Mouse (Mus musculus) hindbrain, embryonic 14.5 days (tissue): Measurements from ENCODE around the gene Usp17le. TPM values are rescaled to one million over a fixed set of nuclear protein-coding genes. Genes with fewer than 3 reads are reported as not detected.
"Not testable (repeated sequence)": the region's sequence is repeated elsewhere in the genome, so short reads cannot be mapped to it uniquely, and the experiment has no call there.

Source experiments
- ATAC-seq: fragments of 200-750 bp; cut with Nextera tagmentation; 2 replicates; pipeline ENCODE4 v1.8.0; 2017; ENCODE audit warnings: moderate number of reproducible peaks, mild to moderate bottlenecking, moderate TSS enrichment, moderate library complexity; ENCODE audit not compliant: low FRiP score
- DNase-seq: peaks from one replicate; pipeline ENCODE4 v3.0.0-alpha.2; 2015; ENCODE audit warnings: low spot score
- H3K27ac ChIP-seq: fragments of 300-500 bp; sonication (generic); 2 replicates; pipeline ENCODE4 v1.5.1; 2014; ENCODE audit warnings: mild to moderate bottlenecking, moderate library complexity
- H3K27me3 ChIP-seq: fragments of 300-500 bp; sonication (generic); 2 replicates; pipeline ENCODE4 v1.6.1; 2014; ENCODE audit warnings: mild to moderate bottlenecking, low read length, mixed read lengths; ENCODE audit not compliant: control insufficient read depth, insufficient read depth
- H3K36me3 ChIP-seq: fragments of 300-500 bp; sonication (generic); replicated peaks from 2 replicates; pipeline ENCODE4 v1.6.1; 2014; ENCODE audit not compliant: control insufficient read depth, insufficient read depth
- H3K4me1 ChIP-seq: fragments of 300-500 bp; sonication (generic); replicated peaks from 2 replicates; pipeline ENCODE4 v1.6.1; 2014; ENCODE audit warnings: antibody characterized with exemption, low read length, mixed read lengths; ENCODE audit not compliant: control insufficient read depth, insufficient read depth
- H3K4me2 ChIP-seq: fragments of 300-500 bp; sonication (generic); replicated peaks from 2 replicates; pipeline ENCODE4 v1.6.1; 2014; ENCODE audit warnings: mild to moderate bottlenecking, moderate library complexity
- H3K4me3 ChIP-seq: fragments of 300-500 bp; sonication (generic); replicated peaks from 2 replicates; pipeline ENCODE4 v1.5.1; 2014; ENCODE audit warnings: mild to moderate bottlenecking, low read length
- H3K9ac ChIP-seq: fragments of 300-500 bp; sonication (generic); 2 replicates; pipeline ENCODE4 v1.6.1; 2014
- H3K9me3 ChIP-seq: fragments of 300-500 bp; sonication (generic); 2 replicates; pipeline ENCODE4 v1.6.1; 2016; ENCODE audit warnings: low read length; ENCODE audit not compliant: control insufficient read depth
- WGBS: fragments of 180-500 bp; shearing (Covaris S2); extraction: QIAGEN DNeasy Blood & Tissue Kit; methylation state at CpG from one replicate; pipeline ENCODE4 v1.1.7; 2014; 5-methylcytosine and 5-hydroxymethylcytosine counted together
- polyA plus RNA-seq: library from polyadenylated mRNA; unstranded; fragments of >200 nt; fragmentation: Nextera tagmentation; extraction: Ambion mirVana; gene quantifications from 2 replicates; pipeline ENCODE4 v1.2.1, GENCODE M21; 2014

The Usp17le gene
- polyA plus RNA-seq = not detected in 2 replicates

DNA sequence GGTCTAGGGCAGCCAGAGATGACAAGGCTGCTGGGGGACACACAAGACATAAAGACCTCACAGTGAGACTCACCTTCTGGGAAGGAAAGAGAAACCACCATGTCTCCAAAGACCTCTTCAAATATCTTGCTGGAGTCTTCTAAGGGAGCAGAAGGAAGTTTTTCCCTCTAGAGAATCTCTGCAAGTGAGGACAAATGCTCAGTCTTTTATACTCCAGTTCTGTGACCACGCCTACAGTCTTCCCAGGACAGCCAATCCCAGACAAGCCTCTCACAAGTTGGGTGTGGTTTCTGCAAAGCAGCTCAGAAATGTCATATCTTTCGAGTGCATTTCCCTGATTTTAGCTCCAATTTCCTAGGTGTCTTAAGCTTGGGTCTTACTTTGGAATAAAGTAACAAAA lies at the start of gene Usp17le:
Gene Usp17le (minus strand): TSS at position 101 of the 400 bp plus-strand sequence.
- H3K4me2 ChIP-seq, H3K4me3 ChIP-seq, H3K27ac ChIP-seq, H3K27me3 ChIP-seq, H3K4me1 ChIP-seq, ATAC-seq, H3K9ac ChIP-seq, DNase-seq, H3K9me3 ChIP-seq, H3K36me3 ChIP-seq: not testable (repeated sequence)
- 69% methylated on average over 2 of the region's 2 CpGs for WGBS

DNA sequence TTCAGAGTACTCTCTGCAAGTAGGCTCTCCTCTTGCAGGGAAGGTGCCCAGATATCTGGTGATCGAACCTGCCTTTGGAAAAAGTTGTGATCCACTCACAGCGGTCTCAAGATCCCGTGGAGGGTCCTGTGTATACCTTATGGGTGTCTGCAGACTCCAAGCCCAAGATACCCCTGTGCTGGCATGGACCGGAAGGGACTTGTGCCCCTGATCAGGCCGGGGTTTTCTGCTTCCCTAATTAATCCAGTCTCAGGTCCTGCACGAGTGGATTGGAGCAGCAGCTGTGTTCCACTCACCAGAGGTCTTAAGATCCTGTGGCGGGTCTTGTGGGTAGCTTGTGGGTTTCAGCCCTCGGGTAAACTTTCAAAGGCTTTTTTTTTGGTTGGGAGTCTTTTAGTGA lies 33.1 kb upstream of the Usp17le start:
- not testable (repeated sequence) for H3K9ac ChIP-seq, H3K4me2 ChIP-seq, H3K4me1 ChIP-seq, DNase-seq, H3K36me3 ChIP-seq, H3K27me3 ChIP-seq, H3K4me3 ChIP-seq, H3K9me3 ChIP-seq, ATAC-seq, H3K27ac ChIP-seq
- 85% methylated on average over 8 of the region's 8 CpGs for WGBS

DNA sequence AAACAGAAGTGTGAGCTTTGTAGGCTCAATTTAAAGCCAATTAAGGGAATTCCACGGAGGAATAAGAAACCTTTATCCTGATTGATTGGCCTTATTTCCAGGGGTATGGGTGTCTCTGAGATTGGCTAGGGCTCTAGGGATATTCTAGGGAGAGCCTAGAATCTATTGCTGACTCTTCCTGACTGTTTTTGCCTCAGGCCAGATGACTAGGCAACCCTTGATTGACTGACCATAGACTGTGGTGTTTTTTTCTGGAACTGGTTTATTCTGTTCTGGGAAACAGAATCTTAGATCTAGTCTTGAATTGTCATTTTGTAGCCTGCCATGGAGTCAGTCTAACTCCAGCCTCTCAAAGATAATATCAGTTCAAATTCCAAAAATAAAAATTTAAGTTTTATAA lies 13.5 kb upstream of the Usp17le start:
- no peaks in the 10 kb centered on the region for H3K36me3 ChIP-seq
- ATAC-seq (no peak), DNase-seq (no peak)
- no peak overlapping the region for H3K4me2 ChIP-seq
- no peak overlapping the region for H3K27ac ChIP-seq
- no peak overlapping the region for H3K9ac ChIP-seq
- WGBS = 72% methylated on average over 1 of the region's 1 CpGs
- H3K9me3 ChIP-seq = no peaks in the 10 kb centered on the region
- H3K4me3 ChIP-seq = no peak overlapping the region
- H3K4me1 ChIP-seq = no peaks in the 10 kb centered on the region
- H3K27me3 ChIP-seq = no peaks in the 10 kb centered on the region

Other genes with a start within 250 kb of the Usp17le start
- gene Olfr651, start 227.3 kb downstream of the Usp17le start, polyA plus RNA-seq = not detected in 2 replicates
- 0.04 and 0.07 TPM in 2 replicates for gene Olfr652, start 216.6 kb downstream of the Usp17le start, polyA plus RNA-seq
- gene Olfr653, start 200.2 kb downstream of the Usp17le start, polyA plus RNA-seq = 0.05 TPM in 1 of 2 replicates, not detected in the other
- not detected in 2 replicates for gene Olfr654, start 190.4 kb downstream of the Usp17le start, polyA plus RNA-seq
- 0.09 TPM in 1 of 2 replicates, not detected in the other for gene Olfr655, start 175.7 kb downstream of the Usp17le start, polyA plus RNA-seq
- gene Olfr656, start 163.5 kb downstream of the Usp17le start, polyA plus RNA-seq = 0.04 TPM in 1 of 2 replicates, not detected in the other
- not detected in 2 replicates for gene Olfr657, start 152.7 kb downstream of the Usp17le start, polyA plus RNA-seq
- gene Olfr658, start 130.2 kb downstream of the Usp17le start, polyA plus RNA-seq = 0.12 and 0.27 TPM in 2 replicates
- not detected in 2 replicates for gene Olfr659, start 110.7 kb downstream of the Usp17le start, polyA plus RNA-seq
- gene Olfr661, start 91.0 kb downstream of the Usp17le start, polyA plus RNA-seq = not detected in 2 replicates
- gene Usp17lb, start 65.1 kb upstream of the Usp17le start, polyA plus RNA-seq = not detected in 2 replicates
- not detected in 2 replicates for gene Usp17la, start 79.5 kb upstream of the Usp17le start, polyA plus RNA-seq
- not detected in 2 replicates for gene Olfr665, start 100.6 kb upstream of the Usp17le start, polyA plus RNA-seq
- not detected in 2 replicates for gene Olfr666, start 118.5 kb upstream of the Usp17le start, polyA plus RNA-seq
- gene Olfr667, start 144.0 kb upstream of the Usp17le start, polyA plus RNA-seq = not detected in 2 replicates
- gene Olfr668, start 150.6 kb upstream of the Usp17le start, polyA plus RNA-seq = not detected in 2 replicates
- not detected in 2 replicates for gene Olfr669, start 156.8 kb upstream of the Usp17le start, polyA plus RNA-seq
- gene Olfr670, start 185.2 kb upstream of the Usp17le start, polyA plus RNA-seq = not detected in 2 replicates
- not detected in 2 replicates for gene Olfr671, start 201.7 kb upstream of the Usp17le start, polyA plus RNA-seq
- gene Olfr672, start 224.6 kb upstream of the Usp17le start, polyA plus RNA-seq = not detected in 2 replicates